Mouse (Mus musculus): Measurements from ENCODE around the gene St13.
A peak's percentile ranks its signal among the peaks of the same experiment; 100 is the strongest.

GRCm38 (mm10) chr15:81361417-81362015 lies 38.4 kb downstream of the St13 start:
- no peak for TF ChIP-seq TBP (conservative IDR thresholded peaks at IDR 0.05; ENCODE audit: low read depth, low read length)
- TF ChIP-seq POLR2A (IDR thresholded peaks at IDR 0.05; ENCODE audit: low read depth, low read length) = 0 out of 2 replicates have a peak, but pooled peaks have one; percentile 11

All from CH12.LX (cell line).